Comparison of ENCODE assay signal across 14 mouse cellular contexts in the genomic region with DNA sequence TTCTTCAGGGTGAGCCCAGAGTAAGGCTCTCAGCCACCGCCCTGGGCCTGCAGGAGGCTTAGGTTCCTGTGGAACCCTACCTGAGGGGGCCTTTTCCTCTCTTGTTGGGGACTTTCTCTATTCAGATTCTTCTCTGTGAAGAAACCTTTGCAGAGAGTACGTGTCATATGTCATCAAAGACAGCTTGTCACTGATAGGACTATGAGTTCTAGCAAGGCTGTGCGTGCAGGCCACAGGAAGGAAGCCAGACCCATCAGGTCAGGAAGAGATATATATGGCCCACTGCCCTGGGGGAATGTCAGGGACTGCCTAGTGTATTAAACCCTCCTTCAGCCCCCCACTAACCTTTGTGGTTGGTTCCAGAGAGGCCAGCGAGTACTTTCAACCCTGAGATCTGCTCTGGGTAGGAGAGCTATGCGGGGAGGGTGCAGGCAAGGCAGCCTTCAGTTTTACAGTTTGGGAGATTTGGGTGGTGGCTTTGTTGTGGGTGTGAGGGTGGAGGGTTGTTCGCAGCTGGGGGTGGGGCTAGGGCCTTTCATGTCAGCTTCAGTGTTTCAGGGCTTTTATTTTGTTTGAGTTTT. TPM values are rescaled to one million over a fixed set of nuclear protein-coding genes. Genes with fewer than 3 reads are reported as not detected.
A peak's percentile ranks its signal among the peaks of the same experiment; 100 is the strongest.
DNase-seq lines count a peak whose midpoint lies in the region; ATAC-seq and TF ChIP-seq lines count a peak whose summit lies in the region.
"Had no signal": no experiment of that assay in that cellular context is flagged by ENCODE, and none has a peak within 500 bp of the region (broad histone marks: within the 10 kb centered on the region; RNA-seq: fewer than 3 reads in every experiment).

No protein-coding gene starts in this region.

- ATAC-seq in heart, embryonic 16.5 days (replicated peaks; ENCODE audit: extremely low read depth, insufficient read depth, low FRiP score), result peak; percentile 56
- ATAC-seq in liver, embryonic 13.5 days (ENCODE audit: low read depth), result peak; percentile 55
- ATAC-seq in monocyte, adult 5-6 weeks (replicated peaks; ENCODE audit: insufficient number of reproducible peaks, low FRiP score, low TSS enrichment, poor library complexity, severe bottlenecking), result no peak

- peak overlapping the region; percentile 30 for H3K27ac ChIP-seq in heart, embryonic 16.5 days (ENCODE audit: low read length)
- H3K27ac ChIP-seq in ES-E14 (ENCODE audit: insufficient read depth, low read depth, low read length, poor library complexity, severe bottlenecking), result peak overlapping the region; percentile 92
- H3K27ac ChIP-seq in liver, embryonic 13.5 days, result 0 out of 2 replicates have a peak overlapping the region, but pooled peaks have one; percentile 39
- peak overlapping the region; percentile 96 for H3K27ac ChIP-seq in thymus, adult 2 months (ENCODE audit: control insufficient read depth, insufficient read depth, low read length)
- H3K27ac ChIP-seq: heart, adult 2 months; macrophage; neural tube, embryonic 15.5 days had no signal

- no peak for TF ChIP-seq CTCF in thymus, adult 2 months (IDR thresholded peaks at IDR 0.05; ENCODE audit: borderline replicate concordance, control insufficient read depth, extremely low read depth, insufficient read depth, low read length, poor library complexity)

- TF ChIP-seq POLR2A in thymus, adult 2 months (IDR thresholded peaks at IDR 0.05; ENCODE audit: control insufficient read depth, extremely low read depth, insufficient read depth, low read length, poor library complexity), result peak; percentile 43; the same call in 1 of the 2 replicates

- intact Hi-C loops in heart, postnatal 14 days (cut with DNase I), result no loop called here

- peaks cover 18% of the 10 kb centered on the region for H3K36me3 ChIP-seq in heart, embryonic 16.5 days (ENCODE audit: control insufficient read depth, insufficient read depth)
- peaks cover 44% of the 10 kb centered on the region for H3K36me3 ChIP-seq in ES-E14 (ENCODE audit: control insufficient read depth, insufficient read depth, low read length, poor library complexity, severe bottlenecking)
- peaks cover 68% of the 10 kb centered on the region for H3K36me3 ChIP-seq in liver, embryonic 13.5 days
- H3K36me3 ChIP-seq in thymus, adult 2 months (ENCODE audit: control insufficient read depth, insufficient read depth, low read length), result no peaks in the 10 kb centered on the region; the same call in 1 of the 2 replicates

- H3K27me3 ChIP-seq in heart, embryonic 16.5 days (ENCODE audit: control insufficient read depth, insufficient read depth, low read length), result no peaks in the 10 kb centered on the region
- H3K27me3 ChIP-seq in liver, embryonic 13.5 days, result no peaks in the 10 kb centered on the region
- no peaks in the 10 kb centered on the region for H3K27me3 ChIP-seq in thymus, adult 2 months (ENCODE audit: control insufficient read depth, insufficient read depth, low read length)
- H3K27me3 ChIP-seq: neural tube, embryonic 15.5 days had no signal

- H3K9me3 ChIP-seq in heart, embryonic 16.5 days (replicated peaks; ENCODE audit: control insufficient read depth, low read length), result no peaks in the 10 kb centered on the region
- no peaks in the 10 kb centered on the region for H3K9me3 ChIP-seq in ES-E14 (ENCODE audit: control insufficient read depth, insufficient read depth, low read depth, low read length)
- no peaks in the 10 kb centered on the region for H3K9me3 ChIP-seq in liver, embryonic 13.5 days (replicated peaks)
- H3K9me3 ChIP-seq: neural tube, embryonic 15.5 days had no signal

- in situ Hi-C loops in ES-E14 (cut with MboI; ENCODE audit: low sequenced_read_pairs in 2 of 2, unreplicated experiment in 2 of 2), result no loop called here

- H3K9ac ChIP-seq in heart, embryonic 16.5 days (ENCODE audit: low read length), result no peak overlapping the region
- H3K9ac ChIP-seq in ES-E14 (ENCODE audit: insufficient read depth, low read depth, low read length, poor library complexity, severe bottlenecking), result peak overlapping the region; percentile 28; the same call in 1 of the 2 replicates
- no peak overlapping the region for H3K9ac ChIP-seq in liver, embryonic 13.5 days
- H3K9ac ChIP-seq: neural tube, embryonic 15.5 days had no signal

- H3K4me1 ChIP-seq in heart, embryonic 16.5 days (ENCODE audit: control insufficient read depth, insufficient read depth, low read length), result peaks cover 3% of the 10 kb centered on the region
- H3K4me1 ChIP-seq in ES-E14 (ENCODE audit: control insufficient read depth in 2 of 2, insufficient read depth in 2 of 2, low read length in 2 of 2, poor library complexity in 1 of 2), result peaks cover 13 to 19% of the 10 kb centered on the region in 2 experiments
- peaks cover 30% of the 10 kb centered on the region for H3K4me1 ChIP-seq in liver, embryonic 13.5 days (replicated peaks)
- H3K4me1 ChIP-seq in thymus, adult 2 months (replicated peaks; ENCODE audit: control insufficient read depth, insufficient read depth, low read length), result peaks cover 49% of the 10 kb centered on the region
- H3K4me1 ChIP-seq: neural tube, embryonic 15.5 days had no signal

- DNase-seq in heart, postnatal 14 days, result no peak
- no peak for DNase-seq in ES-E14 (ENCODE audit: low read depth, low spot score)
- DNase-seq in liver, embryonic 13.5 days, result peak; percentile 8
- peak; percentile 82 for DNase-seq in thymus, adult 2 months
- DNase-seq in left cerebral cortex, adult 8-10 months (ENCODE audit: low spot score in 2 of 2), result no peak
- no peak for DNase-seq in cerebellum, postnatal 25 days
- DNase-seq: kidney, adult 11 months; layer of hippocampus, postnatal 36 days; right cerebral cortex, postnatal 4 days had no signal

- H3K4me2 ChIP-seq in heart, embryonic 16.5 days (ENCODE audit: low read depth, low read length), result no peak overlapping the region
- H3K4me2 ChIP-seq in liver, embryonic 13.5 days, result peak overlapping the region; percentile 13; the same call in 1 of the 2 replicates
- H3K4me2 ChIP-seq: neural tube, embryonic 15.5 days had no signal

- WGBS in heart, embryonic 16.5 days, result 58% methylated on average over 6 of the region's 6 CpGs
- WGBS in liver, embryonic 13.5 days (ENCODE audit: insufficient replicate concordance), result 19% methylated on average over 6 of the region's 6 CpGs
- WGBS in thymus, adult 2 months, result 3% methylated on average over 6 of the region's 6 CpGs

- H3K4me3 ChIP-seq in heart, embryonic 16.5 days (ENCODE audit: low read length), result no peak overlapping the region
- 0 out of 4 replicates have a peak overlapping the region, but pooled peaks of 1 of the 2 experiments have one; percentile 13 for H3K4me3 ChIP-seq in ES-E14 (ENCODE audit: insufficient read depth in 1 of 2, low read depth in 1 of 2, low read length in 2 of 2, poor library complexity in 1 of 2, severe bottlenecking in 1 of 2)
- H3K4me3 ChIP-seq in liver, embryonic 13.5 days (replicated peaks), result no peak overlapping the region
- H3K4me3 ChIP-seq in thymus, adult 2 months (ENCODE audit: control insufficient read depth, insufficient read depth, low read length), result peak overlapping the region; percentile 31
- H3K4me3 ChIP-seq: heart, adult 2 months; neural tube, embryonic 15.5 days had no signal

TF ChIP-seq in ES-E14, 5 proteins besides CTCF, POLR2A, EP300 and RAD21:
- no peak for TF ChIP-seq HCFC1 (IDR thresholded peaks at IDR 0.05; ENCODE audit: borderline replicate concordance, insufficient read depth, low read length)
- no peak for TF ChIP-seq CHD2 (IDR thresholded peaks at IDR 0.05; ENCODE audit: low read depth, low read length)
- no peak for TF ChIP-seq MAFK (IDR thresholded peaks at IDR 0.05; ENCODE audit: insufficient read depth, low read depth, low read length)
- no peak for TF ChIP-seq ZNF384 (IDR thresholded peaks at IDR 0.05; ENCODE audit: low read depth, low read length)
- TF ChIP-seq ZC3H11A (IDR thresholded peaks at IDR 0.05; ENCODE audit: borderline replicate concordance, low read depth, low read length), result no peak
TF ChIP-seq in ES-E14: peak in this region for 0.

RNA-seq across cellular contexts. Expression of a gene that starts 16.8 kb away (rescaled TPM):
- 4.9 and 6.6 TPM in 2 replicates for polyA plus RNA-seq in heart, embryonic 16.5 days (2015; fragmentation: Nextera tagmentation; extraction: Ambion mirVana)
- 10 to 100 TPM; 14.7 to 16.8 TPM for total RNA-seq in heart, postnatal 14 days (2021)
- total RNA-seq in ES-E14 (2012; rRNA removed), result 22.5 and 22.8 TPM in 2 replicates
- polyA plus RNA-seq in liver, embryonic 13.5 days (2015; fragmentation: Nextera tagmentation; extraction: Ambion mirVana), result 2.4 and 3.6 TPM in 2 replicates
- 50.5 and 66.5 TPM in 2 replicates for polyA plus RNA-seq in thymus, adult 2 months (2012; rRNA removed)
- total RNA-seq in left cerebral cortex, adult 8-10 months (2022), result 1 to 10 TPM; 6.0 to 8.9 (median 6.9) TPM
- total RNA-seq in monocyte, adult 5-6 weeks (2017), result 5.8 to 11.9 TPM (median 6.1 TPM) in 3 replicates

RNA-seq across cellular contexts. Expression of a gene that starts 17.1 kb away (rescaled TPM):
- 8.4 and 9.5 TPM in 2 replicates for polyA plus RNA-seq in heart, embryonic 16.5 days (2015; fragmentation: Nextera tagmentation; extraction: Ambion mirVana)
- total RNA-seq in heart, postnatal 14 days (2021), result 1 to 10 TPM; 1.5 to 2.1 TPM
- total RNA-seq in ES-E14 (2012; rRNA removed), result 0.74 and 3.8 TPM in 2 replicates
- polyA plus RNA-seq in liver, embryonic 13.5 days (2015; fragmentation: Nextera tagmentation; extraction: Ambion mirVana), result 2.5 and 2.6 TPM in 2 replicates
- polyA plus RNA-seq in thymus, adult 2 months (2012; rRNA removed), result 3.6 TPM in 2 replicates
- total RNA-seq in left cerebral cortex, adult 8-10 months (2022), result 100 to 1,000 TPM; 670 to 720 (median 701) TPM
- total RNA-seq in monocyte, adult 5-6 weeks (2017), result 17.1 TPM in 1 of 3 replicates, not detected in the others

RNA-seq across cellular contexts. Expression of a gene that starts 33.6 kb away (rescaled TPM):
- 35.7 and 41.5 TPM in 2 replicates for polyA plus RNA-seq in heart, embryonic 16.5 days (2015; fragmentation: Nextera tagmentation; extraction: Ambion mirVana)
- 10 to 100 TPM; 44.7 to 49.5 TPM for total RNA-seq in heart, postnatal 14 days (2021)
- 183 and 289 TPM in 2 replicates for total RNA-seq in ES-E14 (2012; rRNA removed)
- 20.9 and 23.7 TPM in 2 replicates for polyA plus RNA-seq in liver, embryonic 13.5 days (2015; fragmentation: Nextera tagmentation; extraction: Ambion mirVana)
- 34.3 and 36.3 TPM in 2 replicates for polyA plus RNA-seq in thymus, adult 2 months (2012; rRNA removed)
- 100 to 1,000 TPM; 127 to 146 (median 132) TPM for total RNA-seq in left cerebral cortex, adult 8-10 months (2022)
- total RNA-seq in monocyte, adult 5-6 weeks (2017), result 62.9 to 89.5 TPM (median 80.2 TPM) in 3 replicates

Comparison
In these comparisons a context has a peak if more than half of its experiments do, and no peak if none do; other contexts are left out.
1. H3K27ac ChIP-seq: peak in every context shown above with its lines; median percentile 96 in thymus, adult 2 months; 92 in ES-E14; 39 in liver, embryonic 13.5 days; 30 in heart, embryonic 16.5 days.
2. DNase-seq: peak in liver, embryonic 13.5 days (single experiment) and thymus, adult 2 months (single experiment); none in heart, postnatal 14 days (0 of 2), ES-E14 (single experiment), left cerebral cortex, adult 8-10 months (0 of 2) and cerebellum, postnatal 25 days (0 of 2).
3. RNA of a gene that starts 17.1 kb away (total RNA-seq): 670 to 720 TPM in left cerebral cortex, adult 8-10 months; 17.1 TPM in monocyte, adult 5-6 weeks, 0.74 to 3.8 TPM in ES-E14 and 1.5 to 2.1 TPM in heart, postnatal 14 days; every median in the first group is over 10 times any median in the second.